Mouse (Mus musculus) forebrain, postnatal 0 days (tissue): ENCODE measurements around the gene Dpep2nb. TPM values are rescaled to one million over a fixed set of nuclear protein-coding genes. Genes with fewer than 3 reads are reported as not detected.

Source experiments
- ATAC-seq: fragments of 200-750 bp; cut with Nextera tagmentation; 2 replicates; pipeline ENCODE4 v1.8.0; 2017; ENCODE audit warnings: mild to moderate bottlenecking, moderate library complexity
- DNase-seq: peaks from one replicate; pipeline ENCODE4 v3.0.0-alpha.2; 2015
- H3K27ac ChIP-seq: fragments of 300-500 bp; sonication (generic); 2 replicates; pipeline ENCODE4 v1.5.1; 2014; ENCODE audit warnings: low read depth, mild to moderate bottlenecking, antibody characterized with exemption, low read length, moderate library complexity, mixed read lengths
- H3K27me3 ChIP-seq: fragments of 300-500 bp; sonication (generic); 2 replicates; pipeline ENCODE4 v1.6.1; 2014; ENCODE audit warnings: mild to moderate bottlenecking, low read length, mixed read lengths; ENCODE audit not compliant: insufficient read depth
- H3K36me3 ChIP-seq: fragments of 300-500 bp; sonication (generic); 2 replicates; pipeline ENCODE4 v1.6.1; 2014; ENCODE audit warnings: mild to moderate bottlenecking, moderate library complexity; ENCODE audit not compliant: insufficient read depth
- H3K4me1 ChIP-seq: fragments of 300-500 bp; sonication (generic); 2 replicates; pipeline ENCODE4 v1.6.1; 2014; ENCODE audit warnings: antibody characterized with exemption; ENCODE audit not compliant: insufficient read depth
- H3K4me2 ChIP-seq: fragments of 300-500 bp; sonication (generic); 2 replicates; pipeline ENCODE4 v1.6.1; 2014; ENCODE audit warnings: low read depth, mild to moderate bottlenecking, moderate library complexity
- H3K4me3 ChIP-seq: fragments of 300-500 bp; sonication (generic); 2 replicates; pipeline ENCODE4 v1.5.1; 2014; ENCODE audit warnings: low read depth, low read length, mixed read lengths
- H3K9ac ChIP-seq: fragments of 300-500 bp; sonication (generic); 2 replicates; pipeline ENCODE4 v1.6.1; 2014; ENCODE audit warnings: mild to moderate bottlenecking
- H3K9me3 ChIP-seq: fragments of 300-500 bp; sonication (generic); 2 replicates; pipeline ENCODE4 v1.6.1; 2016; ENCODE audit warnings: low read length
- CTCF ChIP-seq: sonication (generic); IDR thresholded peaks from 2 replicates; pipeline ENCODE4 v1.5.1; 2016; ENCODE audit warnings: antibody characterized with exemption, control low read depth, low read depth
- WGBS: fragments of 180-500 bp; shearing (Covaris S2); extraction: QIAGEN DNeasy Blood & Tissue Kit; methylation state at CpG from one replicate; pipeline ENCODE4 v1.1.7; 2014; 5-methylcytosine and 5-hydroxymethylcytosine counted together
- polyA plus RNA-seq: library from polyadenylated mRNA; unstranded; fragments of >200 nt; fragmentation: Nextera tagmentation; extraction: Ambion mirVana; gene quantifications from 2 replicates; pipeline ENCODE4 v1.2.1, GENCODE M21; 2015
- total RNA-seq: library from RNA; depleted of rRNA; stranded (reverse); fragments of >200 nt; gene quantifications from 2 replicates; pipeline ENCODE4 v1.2.3, GENCODE M21; 2014; rRNA removed

Gene Dpep2nb
- total RNA-seq (not detected in 2 replicates), polyA plus RNA-seq (not detected in 2 replicates)

DNA sequence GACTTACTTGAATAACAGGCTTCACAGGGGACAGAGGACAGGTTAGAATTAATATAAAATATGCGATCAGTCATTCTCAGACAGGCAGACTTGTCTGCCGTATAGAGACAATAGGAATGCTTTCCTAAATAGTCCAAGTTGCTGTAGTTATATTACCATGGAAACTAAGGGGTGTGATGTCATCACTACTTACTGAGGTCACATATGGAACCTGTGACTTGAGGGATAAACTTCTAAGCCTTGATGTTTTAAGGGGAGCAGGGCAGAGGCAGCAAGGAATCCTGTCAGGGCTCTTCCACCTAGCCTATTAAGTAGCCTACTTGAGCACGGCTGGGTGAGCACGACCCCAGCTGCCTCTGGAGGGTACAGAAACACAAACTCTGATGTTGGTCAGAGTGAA lies at the start of gene Dpep2nb:
Dpep2nb (minus strand) TSS at position 101 of the 400 bp plus-strand sequence.
- Histone ChIP-seq H3K4me3 (no peak within 1 kb of the TSS), H3K27me3 (no peaks in the 10 kb centered on the region), H3K4me1 (peaks cover 11% of the 10 kb centered on the region), H3K4me2 (no peak within 1 kb of the TSS), H3K9ac (no peak within 1 kb of the TSS), H3K27ac (no peak within 1 kb of the TSS), H3K36me3 (no peaks in the 10 kb centered on the region), H3K9me3 (no peaks in the 10 kb centered on the region)
- WGBS: 74% methylated on average over 4 of the region's 4 CpGs
- no peak for TF ChIP-seq CTCF
- ATAC-seq (no peak), DNase-seq (no peak)

DNA sequence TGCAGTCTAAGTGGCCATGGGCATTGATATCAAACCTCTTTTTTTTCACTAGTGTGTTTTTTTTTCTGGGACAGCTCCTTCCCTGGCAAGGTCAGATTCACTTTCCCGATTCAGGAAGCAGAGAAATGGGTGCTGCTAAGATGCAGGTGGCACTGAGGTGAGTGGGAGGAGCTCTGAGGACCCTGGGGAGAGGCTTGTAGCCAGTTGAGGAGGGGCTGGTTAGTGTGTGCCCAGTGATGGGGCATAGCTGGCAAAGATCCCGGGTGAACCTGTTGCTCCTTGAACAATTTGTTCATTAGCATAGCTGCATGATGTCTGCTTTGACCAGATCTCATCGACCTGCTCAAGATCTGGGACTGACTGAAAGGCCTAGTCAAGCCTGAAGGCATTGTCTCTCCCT lies 49.3 kb upstream of the Dpep2nb start:
- Histone ChIP-seq H3K4me2 (no peak overlapping the region), H3K4me1 (0 out of 2 replicates have a peak, but pooled peaks cover 5% of the 10 kb centered on the region), H3K4me3 (no peak overlapping the region), H3K9me3 (no peaks in the 10 kb centered on the region), H3K9ac (no peak overlapping the region), H3K27me3 (no peaks in the 10 kb centered on the region), H3K27ac (no peak overlapping the region), H3K36me3 (peaks cover 31% of the 10 kb centered on the region)
- DNase-seq: no peak
- WGBS: 40% methylated on average over 3 of the region's 3 CpGs
- TF ChIP-seq CTCF: no peak
- ATAC-seq: no peak

DNA sequence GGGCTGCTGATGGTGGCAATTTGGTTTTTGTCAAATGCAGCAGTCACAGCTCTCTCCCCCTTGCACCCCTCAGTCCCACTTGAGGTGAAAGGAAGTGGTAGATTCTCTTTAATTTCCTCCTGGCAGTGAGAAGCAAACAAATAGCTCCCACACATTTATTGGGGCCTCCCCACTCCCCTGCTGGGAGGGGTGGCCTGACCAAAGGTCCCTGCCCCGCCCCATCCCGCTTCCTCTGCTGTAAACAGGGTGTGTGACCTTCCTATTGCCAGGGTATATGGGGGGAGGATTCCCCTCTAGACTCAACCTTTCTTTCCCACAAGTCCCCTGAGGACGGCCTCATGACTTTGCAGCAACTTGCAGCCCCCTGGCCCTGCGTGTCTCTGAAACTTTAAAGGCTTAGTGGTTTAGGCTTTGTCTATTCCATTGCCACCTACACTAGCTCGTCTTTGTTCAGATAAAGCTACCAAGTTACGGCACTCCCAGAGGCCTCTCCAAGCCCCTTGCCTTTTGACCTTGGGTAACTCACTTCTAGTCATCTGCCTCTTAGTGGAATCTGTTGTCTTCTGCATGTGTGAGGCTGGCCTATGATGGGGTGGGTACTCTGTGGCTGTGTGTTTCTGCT lies 48.5 kb upstream of the Dpep2nb start:
- WGBS: 81% methylated on average over 6 of the region's 6 CpGs
- TF ChIP-seq CTCF: no peak
- no peaks in the 10 kb centered on the region for H3K27me3 ChIP-seq
- H3K4me3 ChIP-seq: no peak overlapping the region
- peaks cover 31% of the 10 kb centered on the region for H3K36me3 ChIP-seq
- H3K27ac ChIP-seq: no peak overlapping the region
- H3K9ac ChIP-seq: no peak overlapping the region
- ATAC-seq (no peak), DNase-seq (no peak)
- no peak overlapping the region for H3K4me2 ChIP-seq
- H3K4me1 ChIP-seq: 0 out of 2 replicates have a peak, but pooled peaks cover 5% of the 10 kb centered on the region
- no peaks in the 10 kb centered on the region for H3K9me3 ChIP-seq

DNA sequence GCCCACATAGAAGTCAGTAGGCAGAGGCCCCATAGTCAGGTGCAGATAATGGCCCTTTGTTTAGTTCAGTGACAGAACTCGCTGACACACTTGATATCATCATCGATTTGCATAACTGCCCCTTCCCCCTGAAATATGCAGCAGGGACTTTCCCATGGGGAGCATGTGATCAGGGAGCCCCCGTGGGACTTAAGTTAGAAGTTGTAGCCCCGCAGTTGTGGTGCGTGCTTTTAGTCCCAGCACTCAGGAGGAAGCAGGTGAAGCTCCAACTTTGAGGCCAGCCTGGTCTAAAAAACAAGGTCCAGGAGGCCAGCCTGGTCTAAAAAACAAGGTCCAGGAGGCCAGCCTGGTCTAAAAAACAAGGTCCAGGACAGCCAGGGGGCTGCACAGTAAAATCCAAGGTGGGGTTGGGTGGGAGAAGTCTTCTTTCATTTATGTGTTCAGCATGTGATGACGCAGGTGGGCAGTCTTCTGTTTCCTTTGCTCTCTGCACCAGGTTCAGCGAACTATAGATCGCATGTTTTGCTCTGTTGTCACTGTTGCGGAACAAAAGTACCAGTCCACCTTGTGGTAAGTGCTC lies 46.8 kb upstream of the Dpep2nb start:
- Histone ChIP-seq H3K27ac (no peak overlapping the region), H3K9ac (no peak overlapping the region), H3K4me3 (no peak overlapping the region), H3K4me2 (no peak overlapping the region), H3K9me3 (no peaks in the 10 kb centered on the region), H3K27me3 (no peaks in the 10 kb centered on the region), H3K4me1 (no peaks in the 10 kb centered on the region), H3K36me3 (peaks cover 31% of the 10 kb centered on the region)
- no peak for TF ChIP-seq CTCF
- WGBS: 92% methylated on average over 9 of the region's 9 CpGs
- DNase-seq: no peak
- ATAC-seq: no peak

DNA sequence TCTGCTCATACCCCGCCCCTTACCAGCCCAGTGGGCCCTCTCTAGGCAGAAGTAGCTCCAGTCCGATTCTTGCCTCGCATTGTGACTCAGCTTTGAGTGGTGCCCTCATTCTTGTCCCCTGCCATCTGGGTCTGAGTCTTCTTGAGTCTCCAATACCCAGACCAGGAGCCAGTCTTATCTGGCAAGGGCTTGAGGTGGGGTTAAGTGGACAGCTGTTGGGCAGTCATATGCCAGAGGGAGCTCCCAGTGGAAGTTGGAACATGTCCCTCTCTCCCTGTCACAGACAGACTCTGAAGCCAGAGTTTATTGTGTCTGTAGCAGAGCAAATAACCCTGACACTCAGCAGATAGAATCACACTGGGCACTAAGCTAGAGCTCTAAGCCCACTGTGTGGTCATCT lies 45.3 kb upstream of the Dpep2nb start:
- DNase-seq (no peak), ATAC-seq (no peak)
- no peak overlapping the region for H3K27ac ChIP-seq
- H3K4me1 ChIP-seq: no peaks in the 10 kb centered on the region
- WGBS: 87% methylated on average over 3 of the region's 3 CpGs
- no peaks in the 10 kb centered on the region for H3K27me3 ChIP-seq
- H3K4me2 ChIP-seq: no peak overlapping the region
- no peak overlapping the region for H3K9ac ChIP-seq
- no peak for TF ChIP-seq CTCF
- peaks cover 31% of the 10 kb centered on the region for H3K36me3 ChIP-seq
- no peaks in the 10 kb centered on the region for H3K9me3 ChIP-seq
- no peak overlapping the region for H3K4me3 ChIP-seq

DNA sequence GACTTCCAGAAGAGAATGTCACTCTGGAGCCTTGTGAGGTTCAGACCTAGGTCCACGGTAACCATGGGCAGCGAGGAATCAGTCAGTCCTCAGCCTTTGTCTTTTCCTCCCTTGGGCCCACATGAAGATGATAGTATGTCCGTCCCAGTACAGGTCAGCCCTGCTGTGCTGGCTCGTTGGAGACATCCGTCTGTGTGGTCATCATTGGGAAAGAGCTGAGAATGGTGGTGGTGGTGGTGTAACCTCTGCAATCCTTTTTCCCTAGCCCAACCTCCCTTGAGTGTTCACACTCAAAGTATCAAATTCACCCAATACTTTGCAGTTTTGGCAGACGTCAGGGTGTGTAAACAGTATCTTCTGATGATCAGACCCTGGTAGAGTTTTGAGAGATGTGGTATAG lies 44.1 kb upstream of the Dpep2nb start:
- DNase-seq: no peak
- no peak for TF ChIP-seq CTCF
- Histone ChIP-seq H3K4me2 (no peak overlapping the region), H3K36me3 (peaks cover 38% of the 10 kb centered on the region), H3K4me3 (no peak overlapping the region), H3K4me1 (no peaks in the 10 kb centered on the region), H3K27me3 (no peaks in the 10 kb centered on the region), H3K9me3 (no peaks in the 10 kb centered on the region), H3K9ac (no peak overlapping the region), H3K27ac (no peak overlapping the region)
- WGBS: 90% methylated on average over 6 of the region's 6 CpGs
- no peak for ATAC-seq

DNA sequence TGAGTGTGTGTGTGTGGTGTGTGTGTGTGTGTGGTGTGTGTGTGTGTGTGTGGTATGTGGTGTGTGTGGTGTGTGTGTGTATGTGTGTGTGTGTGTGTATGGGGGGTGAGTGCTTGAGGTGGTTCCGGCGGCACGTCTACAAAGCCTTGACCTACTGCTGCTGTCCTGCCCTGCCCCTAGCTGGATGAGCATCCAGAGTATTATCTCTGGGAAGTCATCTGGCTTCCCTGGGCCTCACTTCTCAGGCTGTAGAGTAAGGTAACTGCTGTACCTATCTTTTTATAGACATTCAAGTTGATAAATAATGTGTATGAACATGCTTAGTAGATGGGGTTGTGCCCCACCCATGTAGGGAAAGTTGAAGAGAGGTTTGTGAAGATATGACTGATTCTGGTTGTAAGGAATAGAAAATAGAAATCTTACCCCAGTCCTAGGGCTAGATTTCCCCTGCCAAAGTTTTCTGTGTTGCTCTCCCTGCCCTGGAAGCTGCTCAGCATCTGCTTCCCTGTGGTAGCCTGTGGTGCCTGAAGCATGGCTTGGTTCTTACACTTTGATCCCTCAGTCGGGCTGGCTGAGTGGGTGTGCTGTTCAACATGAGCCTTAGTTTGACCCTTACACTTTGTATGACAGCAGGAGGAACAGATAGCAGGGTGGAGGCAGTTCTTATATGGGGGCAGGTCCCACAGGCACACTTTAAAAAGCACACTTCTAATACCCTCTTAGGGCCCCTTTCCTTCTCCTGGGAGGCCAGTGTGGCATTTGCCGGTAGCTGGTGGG lies 42.3 kb upstream of the Dpep2nb start:
- DNase-seq: no peak
- Histone ChIP-seq H3K4me2 (no peak overlapping the region), H3K4me3 (no peak overlapping the region), H3K36me3 (peaks cover 33% of the 10 kb centered on the region), H3K27me3 (no peaks in the 10 kb centered on the region), H3K9ac (no peak overlapping the region), H3K4me1 (no peaks in the 10 kb centered on the region), H3K27ac (no peak overlapping the region), H3K9me3 (no peaks in the 10 kb centered on the region)
- 87% methylated on average over 5 of the region's 5 CpGs for WGBS
- TF ChIP-seq CTCF: no peak
- no peak for ATAC-seq
